Mouse (Mus musculus) MEL (cell line): Measurements from ENCODE around the gene Fam19a2.

Experiments used
- KAT2A ChIP-seq: conservative IDR thresholded peaks from 2 replicates; pipeline ENCODE4 v1.6.1; 2012; ENCODE audit warnings: low read depth, low read length, improper control_type of control experiment, inconsistent platforms
- POLR2A ChIP-seq, 2 experiments: IDR thresholded peaks; 2 replicates each; pipeline ENCODE4 v1.6.1; 2011 to 2012; ENCODE audit warnings: low read length in 2 of 2, mild to moderate bottlenecking in 2 of 2, control low read depth in 1 of 2, improper control_type of control experiment in 1 of 2, low read depth in 1 of 2, moderate library complexity in 1 of 2; ENCODE audit not compliant: control insufficient read depth in 1 of 2, insufficient read depth in 1 of 2, poor library complexity in 1 of 2
- SMC3 ChIP-seq: IDR thresholded peaks from 2 replicates; pipeline ENCODE4 v1.6.1; 2011; ENCODE audit warnings: low read depth, low read length, improper control_type of control experiment

DNA sequence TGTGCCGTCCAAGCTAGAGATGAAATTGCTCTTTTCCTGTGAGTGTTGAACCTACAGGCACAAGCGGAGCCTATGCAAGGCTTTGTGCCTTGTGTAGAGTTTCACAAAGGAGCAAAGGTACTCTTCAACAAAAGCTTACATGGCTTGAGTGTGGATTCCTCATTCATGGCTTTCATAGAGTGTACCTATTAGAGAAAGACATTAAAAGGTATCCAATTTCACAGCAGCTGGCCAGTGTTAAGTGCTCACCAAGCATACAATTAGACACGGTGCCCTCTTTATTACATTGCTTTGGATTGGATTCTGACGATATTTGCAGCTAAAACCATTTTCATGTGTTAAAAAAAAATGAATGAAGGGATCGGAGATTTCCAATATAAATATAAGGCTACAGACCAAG lies 261.6 kb downstream of the Fam19a2 start:
- TF ChIP-seq POLR2A (IDR thresholded peaks at IDR 0.05; ENCODE audit: control insufficient read depth in 1 of 2, insufficient read depth in 1 of 2, low read depth in 1 of 2, low read length in 2 of 2, poor library complexity in 1 of 2): no peak
- no peak for TF ChIP-seq SMC3
- no peak for TF ChIP-seq KAT2A
